Mouse (Mus musculus): ENCODE data around the gene Col23a1.
"Not testable (repeated sequence)": the region's sequence is repeated elsewhere in the genome, so short reads cannot be mapped to it uniquely, and the experiment has no call there.

The Col23a1 gene

DNA sequence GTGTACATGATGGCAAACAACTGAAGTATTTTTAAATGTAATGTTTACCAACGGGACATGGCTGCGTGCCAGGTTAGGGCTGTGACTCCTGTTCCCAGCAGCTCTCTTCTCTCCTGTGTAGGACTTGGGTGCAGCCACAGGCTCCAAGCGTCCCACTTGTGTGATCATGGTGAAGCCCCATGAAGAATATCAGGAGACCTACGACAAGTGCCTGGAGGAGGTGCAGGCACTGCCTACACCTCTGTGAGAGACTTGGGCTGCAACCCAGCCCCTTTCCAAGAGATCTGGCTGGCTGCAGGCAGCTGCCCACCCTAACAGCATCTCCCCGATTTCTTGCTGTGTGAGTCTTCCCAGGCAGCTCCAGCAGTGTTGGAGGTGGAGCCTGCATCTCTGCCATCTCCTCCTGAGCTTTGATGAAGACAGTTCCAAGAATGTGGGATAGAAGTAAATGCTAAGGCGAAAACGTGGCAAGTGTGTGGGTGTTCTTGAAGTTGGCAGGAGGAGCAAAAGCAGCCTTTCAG, 333.3 kb downstream of the Col23a1 start:
- no peak for DNase-seq (ENCODE audit: low read depth)

- peak; percentile 34 for DNase-seq (ENCODE audit: low read depth)
Observed at GRCm38 (mm10) chr11:51625187-51625820, 335.6 kb downstream of the Col23a1 start.

- no peak for DNase-seq (ENCODE audit: low read depth)
Observed at GRCm38 (mm10) chr11:51627425-51627824, 337.7 kb downstream of the Col23a1 start.

GRCm38 (mm10) chr11:51627907-51628306, 338.2 kb downstream of the Col23a1 start:
- peak; percentile 30 for DNase-seq (ENCODE audit: low read depth)

DNA sequence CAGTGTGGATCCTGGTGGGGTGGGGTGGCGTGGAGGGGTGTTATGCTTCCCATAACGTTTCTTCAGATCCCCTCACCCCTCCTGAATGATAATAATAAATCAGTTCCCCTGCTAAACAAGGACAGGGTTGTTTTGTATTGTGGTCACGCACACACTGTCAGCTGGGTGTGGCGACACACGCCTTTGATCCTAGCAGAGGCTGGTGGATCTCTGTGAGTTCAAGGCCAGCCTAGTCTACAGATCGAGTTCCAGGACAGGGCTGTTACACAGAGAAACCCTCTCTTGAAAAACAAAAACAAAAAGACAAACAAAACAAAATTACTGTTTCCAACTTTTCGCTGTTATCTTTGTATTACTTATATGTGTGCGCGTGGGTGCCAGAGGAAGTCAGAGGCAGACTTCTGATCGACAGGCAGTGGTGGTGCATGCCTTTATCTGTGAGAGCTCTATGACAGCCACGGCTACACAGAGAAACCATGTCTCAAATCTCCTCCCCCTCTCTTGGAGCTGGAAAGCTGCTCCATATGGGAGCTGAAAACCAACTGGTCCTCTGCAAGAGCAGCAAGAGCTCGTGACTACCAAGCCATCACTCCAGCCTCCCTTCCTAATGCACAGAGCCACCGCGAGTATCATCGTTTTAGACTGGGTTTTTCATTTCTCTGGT, 340.1 kb downstream of the Col23a1 start:
- DNase-seq (ENCODE audit: low read depth): no peak

DNA sequence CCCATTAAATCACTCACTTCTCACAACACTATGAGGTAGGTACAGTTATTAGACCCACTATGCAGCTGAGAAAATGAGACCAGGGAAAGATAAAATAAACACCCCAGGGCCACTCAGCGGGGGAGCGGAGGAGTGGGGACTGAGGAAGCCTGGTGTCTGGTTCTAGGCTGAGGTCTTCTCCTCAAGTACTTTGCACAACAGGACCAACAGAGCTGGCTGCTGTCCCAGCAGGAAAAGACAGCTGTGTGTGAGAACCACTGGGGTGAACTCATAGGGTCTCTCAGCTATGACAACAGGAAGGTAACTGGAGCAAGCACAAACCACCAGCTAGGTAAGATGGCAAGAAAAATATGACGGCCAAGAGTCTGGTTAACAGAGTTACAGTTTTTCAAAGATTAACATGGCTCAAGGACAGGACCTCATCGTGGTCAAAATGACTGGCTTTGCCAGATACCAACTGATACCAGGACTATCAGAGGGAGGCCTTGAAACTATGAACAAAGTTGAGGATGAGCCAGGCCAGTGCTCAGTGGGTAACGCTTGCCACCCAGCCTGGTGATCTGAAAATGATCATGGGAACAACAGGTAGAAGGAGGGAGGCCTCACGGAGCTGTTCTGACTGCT, 342.5 kb downstream of the Col23a1 start:
- DNase-seq (ENCODE audit: low read depth): peak; percentile 88

DNA sequence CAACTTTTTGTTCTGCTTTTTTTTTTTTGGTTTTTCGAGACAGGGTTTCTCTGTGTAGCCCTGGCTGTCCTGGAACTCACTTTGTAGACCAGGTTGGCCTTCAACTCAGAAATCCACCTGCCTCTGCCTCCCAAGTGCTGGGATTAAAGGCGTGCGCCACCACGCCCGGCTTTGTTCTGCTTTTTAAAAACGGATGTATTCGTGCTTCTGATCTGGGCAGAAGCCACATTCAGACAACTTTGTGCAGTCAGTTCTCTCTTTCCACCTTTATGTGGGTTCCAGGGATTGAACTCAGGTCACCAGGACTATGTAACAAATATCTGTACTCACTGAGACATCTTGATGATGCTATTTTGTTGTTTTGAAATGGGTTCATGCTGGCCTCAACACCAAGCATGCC, 343.5 kb downstream of the Col23a1 start:
- DNase-seq (ENCODE audit: low read depth): not testable (repeated sequence)
